Mouse (Mus musculus) leukemia stem cell, adult 10-12 weeks (primary cell): Measurements from ENCODE around the gene Cda. TPM values are rescaled to one million over a fixed set of nuclear protein-coding genes. Genes with fewer than 3 reads are reported as not detected.

ENCODE experiments used
- polyA plus RNA-seq: library from polyadenylated mRNA; stranded (reverse); fragments of >175 nt; gene quantifications from 2 replicates; pipeline ENCODE4 v1.2.3, GENCODE M21; 2012; ENCODE audit warnings: low replicate concordance

The Cda gene
- polyA plus RNA-seq: 29.1 and 32.6 TPM in 2 replicates

DNA sequence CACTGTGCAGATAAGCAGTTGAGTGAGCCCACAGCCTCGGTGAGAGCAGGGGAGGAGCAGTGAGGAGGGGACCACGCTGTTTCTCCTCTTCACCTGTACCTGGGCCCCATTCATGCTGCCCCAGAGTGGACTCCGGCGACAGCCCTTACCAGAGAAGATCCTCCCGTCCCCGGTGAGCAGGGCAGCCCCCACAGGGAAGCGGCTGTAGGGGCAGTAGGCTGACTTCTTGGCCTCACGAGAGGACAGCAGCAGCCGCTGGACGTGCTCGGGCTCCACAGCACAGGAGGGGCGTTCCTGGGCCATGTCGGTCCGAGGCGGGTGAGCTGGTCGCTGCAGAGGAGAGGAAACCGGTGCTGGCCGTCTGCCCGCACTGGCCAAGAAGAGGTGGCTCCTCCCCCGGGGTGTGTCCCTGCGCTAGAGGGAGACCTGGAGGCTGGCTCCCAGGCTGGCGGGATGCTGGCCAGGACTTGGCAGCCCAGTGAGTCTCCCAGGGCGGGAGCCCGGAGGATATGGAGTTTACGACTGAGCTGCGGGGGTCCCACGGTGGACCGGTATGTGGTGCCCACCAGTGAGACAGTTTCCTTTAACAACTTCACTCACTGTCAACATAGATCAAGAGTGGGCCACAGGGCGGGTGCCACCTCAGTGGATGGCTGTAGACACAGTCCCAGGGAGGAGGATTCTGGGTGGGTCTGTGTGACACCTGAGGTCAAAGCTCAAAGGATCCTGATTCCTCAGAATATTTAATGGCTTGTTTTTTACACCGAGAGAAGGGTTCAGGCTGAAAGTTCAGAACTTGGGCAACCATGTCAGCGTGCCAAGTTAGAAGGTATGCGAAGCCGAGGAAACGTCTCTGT, at the start of gene Cda:
Gene Cda (minus strand): TSS at position 352 of the 857 bp plus-strand sequence.

DNA sequence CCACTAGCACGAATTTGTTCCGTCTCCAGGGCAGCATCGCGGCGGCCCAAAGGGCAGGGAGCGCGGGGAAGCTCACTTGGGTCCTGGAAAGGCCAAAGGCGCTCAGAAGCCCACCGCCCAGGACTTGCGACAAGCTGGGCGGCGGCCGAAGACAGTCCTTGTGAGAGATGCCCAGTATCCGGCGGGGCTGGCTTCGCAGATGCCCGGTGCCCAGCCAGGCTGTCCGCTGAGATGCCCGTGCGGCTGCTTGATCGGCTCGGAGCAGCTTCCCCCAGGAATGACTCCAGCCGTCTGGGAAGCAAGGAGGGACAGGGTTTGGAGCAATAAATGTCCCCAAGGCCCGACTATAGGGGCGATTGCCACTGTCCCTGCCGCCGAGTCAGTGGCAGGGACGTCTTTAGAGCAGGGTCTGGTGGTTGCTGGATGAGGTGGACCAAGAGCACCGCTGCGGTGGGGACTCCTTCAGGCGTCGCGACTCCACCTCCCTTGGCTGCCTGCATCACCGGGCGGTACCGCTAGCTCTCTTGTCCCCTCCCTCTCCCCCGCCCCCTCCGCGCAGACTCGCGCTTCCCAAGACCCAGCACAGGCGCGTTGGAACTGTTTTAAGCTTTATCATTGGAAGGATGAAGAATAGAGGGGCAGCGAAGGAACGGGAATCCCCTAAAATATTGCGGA, 28.3 kb upstream of the Cda start, which contains the start of gene Fam43b:
Gene Fam43b (minus strand): TSS at position 558 of the 675 bp plus-strand sequence.

DNA sequence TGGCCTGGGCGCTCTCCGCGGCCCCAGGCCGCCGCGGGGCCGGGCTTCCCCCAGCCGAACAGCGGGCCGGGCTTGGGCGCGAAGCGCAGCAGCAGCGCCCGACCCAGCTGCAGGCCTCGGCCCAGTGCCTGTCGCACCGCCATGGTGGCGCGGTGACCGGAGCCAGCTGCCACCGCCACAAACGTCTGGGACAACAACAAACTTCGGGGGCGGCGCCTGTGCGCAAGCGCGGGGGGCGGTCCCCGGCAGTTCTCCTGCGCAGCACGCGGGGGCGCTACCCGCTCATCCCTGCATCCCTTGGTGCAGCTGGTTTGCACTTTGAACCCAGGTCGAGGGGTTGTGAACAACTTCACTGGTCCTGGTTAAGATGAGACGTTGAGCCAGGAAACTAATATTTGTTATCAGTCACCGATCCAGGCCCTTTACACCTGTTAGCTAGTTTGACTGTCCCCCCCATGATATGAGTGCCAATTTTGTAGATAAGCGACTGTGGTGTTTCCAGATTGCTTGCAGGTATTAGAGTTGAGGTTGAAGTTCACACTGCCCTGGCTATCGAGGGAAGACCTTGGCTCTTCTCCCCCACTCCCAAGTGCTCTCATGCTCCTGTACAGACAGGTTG, 41.6 kb downstream of the Cda start, which contains the start of gene Pink1:
Gene Pink1 (minus strand): TSS at position 231 of the 619 bp plus-strand sequence.

DNA sequence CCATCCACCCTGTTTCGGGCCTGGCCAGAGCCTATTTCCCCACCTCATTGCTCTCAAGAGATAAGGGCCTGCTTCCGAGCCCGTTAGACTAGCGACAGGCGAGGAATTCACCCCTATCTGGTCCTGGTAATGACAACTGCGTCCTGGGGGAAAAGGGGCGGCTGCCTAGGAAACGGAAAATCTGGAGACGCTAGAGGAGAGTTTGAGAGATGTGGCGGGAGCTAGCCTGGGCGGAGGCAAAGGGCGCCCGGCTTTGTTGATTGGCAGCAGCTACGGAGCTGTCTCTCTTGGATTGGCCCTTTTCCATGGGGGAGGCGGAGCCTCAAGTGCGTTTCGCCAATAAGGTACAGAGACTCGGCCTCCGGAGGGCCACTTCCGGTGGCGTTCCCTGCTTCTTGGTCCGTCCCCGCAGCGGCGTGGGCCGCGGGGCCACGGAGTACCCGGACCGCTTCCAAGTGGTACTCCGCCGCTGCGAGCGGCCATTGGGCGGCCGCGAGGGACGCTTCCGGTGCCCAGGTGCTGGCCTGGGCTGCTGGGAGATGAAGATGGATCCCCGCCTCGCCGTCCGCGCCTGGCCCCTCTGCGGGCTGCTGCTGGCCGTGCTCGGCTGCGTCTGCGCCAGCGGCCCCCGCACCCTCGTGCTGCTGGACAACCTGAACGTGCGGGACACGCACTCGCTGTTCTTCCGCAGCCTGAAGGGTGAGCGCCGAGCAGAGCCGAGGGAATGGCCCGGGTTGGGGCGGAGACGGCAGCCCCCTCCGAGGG, 63.3 kb downstream of the Cda start, which contains the start of gene Ddost:
Gene Ddost (plus strand): TSS at position 391 of the 765 bp plus-strand sequence.

Other genes with a start within 250 kb of the Cda start
- gene Hp1bp3, start 151.7 kb downstream of the Cda start, polyA plus RNA-seq: 19.2 and 47.7 TPM in 2 replicates
- 3.2 and 8.8 TPM in 2 replicates for gene Sh2d5, start 117.6 kb downstream of the Cda start, polyA plus RNA-seq
- gene Kif17, start 117.6 kb downstream of the Cda start, polyA plus RNA-seq: 0.10 and 0.30 TPM in 2 replicates
- 76.9 and 207 TPM in 2 replicates for gene Ddost, start 63.3 kb downstream of the Cda start, polyA plus RNA-seq
- 19.5 and 26.3 TPM in 2 replicates for gene Pink1, start 41.7 kb downstream of the Cda start, polyA plus RNA-seq
- gene Fam43b, start 28.5 kb upstream of the Cda start, polyA plus RNA-seq: not detected in 2 replicates
- 19.9 and 26.6 TPM in 2 replicates for gene Mul1, start 66.7 kb upstream of the Cda start, polyA plus RNA-seq
- gene Camk2n1, start 86.3 kb upstream of the Cda start, polyA plus RNA-seq: 1.6 and 1.9 TPM in 2 replicates